ENCODE assay signal across 28 mouse cellular contexts in the genomic region with DNA sequence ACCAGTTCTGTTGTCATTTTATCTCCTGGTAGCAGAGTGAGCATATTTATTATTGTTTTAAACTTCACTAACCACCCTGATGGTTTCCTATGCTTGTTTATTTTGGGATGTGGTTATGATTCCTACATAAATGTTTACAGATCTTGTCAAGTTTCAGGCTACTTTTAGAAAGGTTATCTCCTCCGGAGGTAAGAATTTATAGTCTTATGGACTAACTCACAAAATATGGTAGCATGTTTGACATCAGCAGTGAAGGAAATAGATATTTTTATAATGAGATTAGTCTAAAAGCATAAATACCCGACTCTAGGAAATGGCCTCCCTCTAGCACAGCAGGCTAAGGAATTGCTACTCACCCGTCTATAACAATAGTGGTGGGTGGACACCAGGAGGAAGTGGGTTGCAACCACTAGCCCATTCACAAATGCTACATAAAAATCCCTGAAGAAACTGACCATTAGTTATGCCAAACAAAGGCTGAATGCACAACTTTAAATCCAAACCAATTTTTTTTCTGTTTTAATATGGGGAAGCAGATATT.
DNase-seq lines count a peak whose midpoint lies in the region; ATAC-seq and TF ChIP-seq lines count a peak whose summit lies in the region.
"Had no signal": no experiment of that assay in that cellular context is flagged by ENCODE, and none has a peak within 500 bp of the region (broad histone marks: within the 10 kb centered on the region; RNA-seq: fewer than 3 reads in every experiment).

No protein-coding gene starts in this region.

- no peak overlapping the region for H3K9ac ChIP-seq in kidney, embryonic 16.5 days (replicated peaks; ENCODE audit: low read length)
- H3K9ac ChIP-seq in lung, embryonic 14.5 days: no peak overlapping the region
- no peak overlapping the region for H3K9ac ChIP-seq in lung, postnatal 0 days (replicated peaks; ENCODE audit: low read depth)
- no peak overlapping the region for H3K9ac ChIP-seq in lung, embryonic 16.5 days (ENCODE audit: low read length)
- H3K9ac ChIP-seq: embryonic facial prominence, embryonic 13.5 days; embryonic facial prominence, embryonic 15.5 days; forebrain, embryonic 12.5 days had no signal

- no peaks in the 10 kb centered on the region for H3K36me3 ChIP-seq in kidney, embryonic 16.5 days (ENCODE audit: insufficient read depth, low read length)
- H3K36me3 ChIP-seq in lung, embryonic 14.5 days (ENCODE audit: insufficient read depth): no peaks in the 10 kb centered on the region
- no peaks in the 10 kb centered on the region for H3K36me3 ChIP-seq in lung, postnatal 0 days (ENCODE audit: insufficient read depth, low read length)
- no peaks in the 10 kb centered on the region for H3K36me3 ChIP-seq in lung, embryonic 16.5 days (ENCODE audit: control insufficient read depth, insufficient read depth, low read length)
- H3K36me3 ChIP-seq: embryonic facial prominence, embryonic 13.5 days; embryonic facial prominence, embryonic 15.5 days; forebrain, embryonic 10.5 days; forebrain, embryonic 12.5 days; G1E had no signal

- no peak for DNase-seq in kidney, postnatal 14 days
- peak; percentile 58 for DNase-seq in lung, embryonic 14.5 days
- no peak for DNase-seq in lung, postnatal 0 days (ENCODE audit: low spot score)
- no peak for DNase-seq in lung, adult 2 months
- peak; percentile 2 for DNase-seq in Muller cell, postnatal 12 days (ENCODE audit: inconsistent ontology term)
- DNase-seq in left cerebral cortex, adult 8-10 months (ENCODE audit: low spot score in 2 of 2): no peak
- DNase-seq: adrenal gland, adult 2 months; adrenal gland, postnatal 10 days; adrenal gland, postnatal 25 days; B cell, adult 2 months; cerebellum, adult 11 months; cerebellum, adult 18-20 months; cerebellum, adult 8-10 months; cerebellum, adult 9-11 months; cerebellum, postnatal 36 days; embryo, embryonic 11 days had no signal

- TF ChIP-seq CTCF in lung, embryonic 14.5 days (IDR thresholded peaks at IDR 0.05; ENCODE audit: low read depth): no peak
- TF ChIP-seq CTCF in lung, postnatal 0 days (IDR thresholded peaks at IDR 0.05): no peak
- TF ChIP-seq CTCF in lung, adult 2 months (IDR thresholded peaks at IDR 0.05; ENCODE audit: insufficient read depth, low read length): no peak

- H3K4me1 ChIP-seq in kidney, embryonic 16.5 days (ENCODE audit: insufficient read depth, low read length): no peaks in the 10 kb centered on the region
- 0 out of 2 replicates have a peak, but pooled peaks cover 3% of the 10 kb centered on the region for H3K4me1 ChIP-seq in lung, embryonic 14.5 days (ENCODE audit: insufficient read depth)
- peaks cover 2% of the 10 kb centered on the region; the same call in 1 of the 2 replicates for H3K4me1 ChIP-seq in lung, postnatal 0 days (ENCODE audit: insufficient read depth, low read depth, low read length)
- peaks cover 5% of the 10 kb centered on the region; the same call in 1 of the 2 replicates for H3K4me1 ChIP-seq in lung, embryonic 16.5 days (replicated peaks; ENCODE audit: control insufficient read depth, insufficient read depth, low read length)
- H3K4me1 ChIP-seq in lung, adult 2 months (ENCODE audit: control insufficient read depth, insufficient read depth, low read length): no peaks in the 10 kb centered on the region
- H3K4me1 ChIP-seq: embryonic facial prominence, embryonic 13.5 days; embryonic facial prominence, embryonic 15.5 days; forebrain, embryonic 10.5 days; forebrain, embryonic 12.5 days had no signal

- H3K27ac ChIP-seq in kidney, embryonic 16.5 days (ENCODE audit: low read length): no peak overlapping the region
- peak overlapping the region; percentile 12; the same call in 1 of the 2 replicates for H3K27ac ChIP-seq in lung, embryonic 14.5 days (ENCODE audit: low read depth)
- H3K27ac ChIP-seq in lung, postnatal 0 days (ENCODE audit: low read length): no peak overlapping the region
- H3K27ac ChIP-seq in lung, embryonic 16.5 days (ENCODE audit: low read length): no peak overlapping the region
- H3K27ac ChIP-seq: embryonic facial prominence, embryonic 13.5 days; embryonic facial prominence, embryonic 15.5 days; forebrain, embryonic 10.5 days; forebrain, embryonic 12.5 days had no signal

- H3K4me2 ChIP-seq in kidney, embryonic 16.5 days (replicated peaks; ENCODE audit: low read depth, low read length): no peak overlapping the region
- no peak overlapping the region for H3K4me2 ChIP-seq in lung, embryonic 14.5 days
- no peak overlapping the region for H3K4me2 ChIP-seq in lung, postnatal 0 days (replicated peaks; ENCODE audit: low read depth, low read length)
- no peak overlapping the region for H3K4me2 ChIP-seq in lung, embryonic 16.5 days (ENCODE audit: low read depth, low read length)
- H3K4me2 ChIP-seq: embryonic facial prominence, embryonic 13.5 days; embryonic facial prominence, embryonic 15.5 days; forebrain, embryonic 12.5 days had no signal

- no peak overlapping the region for H3K4me3 ChIP-seq in kidney, embryonic 16.5 days (ENCODE audit: low read length)
- no peak overlapping the region for H3K4me3 ChIP-seq in lung, embryonic 14.5 days (ENCODE audit: low read depth, low read length)
- H3K4me3 ChIP-seq in lung, postnatal 0 days (ENCODE audit: low read depth, low read length): no peak overlapping the region
- no peak overlapping the region for H3K4me3 ChIP-seq in lung, embryonic 16.5 days (ENCODE audit: low read length)
- H3K4me3 ChIP-seq in lung, adult 2 months (replicated peaks; ENCODE audit: extremely low read depth, low read depth, low read length): no peak overlapping the region
- H3K4me3 ChIP-seq: embryonic facial prominence, embryonic 13.5 days; embryonic facial prominence, embryonic 15.5 days; erythroblast, embryonic 14.5 days; forebrain, embryonic 10.5 days; forebrain, embryonic 12.5 days had no signal

- TF ChIP-seq EP300 in lung, postnatal 0 days (IDR thresholded peaks at IDR 0.05): no peak

- H3K27me3 ChIP-seq in kidney, embryonic 16.5 days (ENCODE audit: insufficient read depth, low read length): no peaks in the 10 kb centered on the region
- H3K27me3 ChIP-seq in lung, embryonic 14.5 days (ENCODE audit: insufficient read depth, low read length): no peaks in the 10 kb centered on the region
- H3K27me3 ChIP-seq in lung, postnatal 0 days (replicated peaks; ENCODE audit: insufficient read depth, low read length): no peaks in the 10 kb centered on the region
- H3K27me3 ChIP-seq in lung, embryonic 16.5 days (ENCODE audit: control insufficient read depth, insufficient read depth, low read depth, low read length): no peaks in the 10 kb centered on the region
- H3K27me3 ChIP-seq: CH12.LX; embryonic facial prominence, embryonic 13.5 days; embryonic facial prominence, embryonic 15.5 days; forebrain, embryonic 12.5 days had no signal

- ATAC-seq in kidney, embryonic 16.5 days (ENCODE audit: low FRiP score, low TSS enrichment): peak; percentile 49; the same call in 1 of the 2 replicates
- peak; percentile 81; the same call in 1 of the 2 replicates for ATAC-seq in lung, embryonic 14.5 days (ENCODE audit: insufficient read depth)
- no peak for ATAC-seq in lung, postnatal 0 days
- peak; percentile 56; the same call in 1 of the 2 replicates for ATAC-seq in lung, embryonic 16.5 days (ENCODE audit: low read depth)
- ATAC-seq: CD4-positive, CD25-positive, alpha-beta regulatory T cell, adult 4 months; forebrain, embryonic 14.5 days; forebrain, embryonic 16.5 days had no signal

- 52% methylated on average over 3 of the region's 3 CpGs for WGBS in kidney, embryonic 16.5 days
- WGBS in lung, embryonic 14.5 days: 33% methylated on average over 3 of the region's 3 CpGs
- 22% methylated on average over 3 of the region's 3 CpGs for WGBS in lung, postnatal 0 days
- WGBS in lung, embryonic 16.5 days: 32% methylated on average over 3 of the region's 3 CpGs
- 25% methylated on average over 3 of the region's 3 CpGs for WGBS in lung, adult 2 months

- no peaks in the 10 kb centered on the region for H3K9me3 ChIP-seq in kidney, embryonic 16.5 days (ENCODE audit: low read length)
- H3K9me3 ChIP-seq in lung, embryonic 14.5 days (ENCODE audit: low read depth, low read length): no peaks in the 10 kb centered on the region
- H3K9me3 ChIP-seq in lung, postnatal 0 days (ENCODE audit: low read length): no peaks in the 10 kb centered on the region
- H3K9me3 ChIP-seq in lung, embryonic 16.5 days (ENCODE audit: control insufficient read depth, low read length): no peaks in the 10 kb centered on the region
- H3K9me3 ChIP-seq: embryonic facial prominence, embryonic 13.5 days; embryonic facial prominence, embryonic 15.5 days; forebrain, embryonic 10.5 days; forebrain, embryonic 12.5 days; G1E had no signal

- TF ChIP-seq POLR2A in lung, adult 2 months (IDR thresholded peaks at IDR 0.05; ENCODE audit: borderline replicate concordance, extremely low read depth, low read depth, low read length): no peak

Comparison
In these comparisons a context has a peak if more than half of its experiments do, and no peak if none do; other contexts are left out.
1. DNase-seq: peak in lung, embryonic 14.5 days (single experiment) and Muller cell, postnatal 12 days (single experiment); none in kidney, postnatal 14 days (single experiment), lung, postnatal 0 days (single experiment), lung, adult 2 months (single experiment) and left cerebral cortex, adult 8-10 months (0 of 2).